Mouse (Mus musculus): ENCODE measurements around the gene Kndc1. TPM values are rescaled to one million over a fixed set of nuclear protein-coding genes. Genes with fewer than 3 reads are reported as not detected.

The Kndc1 gene
- total RNA-seq, 2 experiments from 2014 or later: not detected

DNA sequence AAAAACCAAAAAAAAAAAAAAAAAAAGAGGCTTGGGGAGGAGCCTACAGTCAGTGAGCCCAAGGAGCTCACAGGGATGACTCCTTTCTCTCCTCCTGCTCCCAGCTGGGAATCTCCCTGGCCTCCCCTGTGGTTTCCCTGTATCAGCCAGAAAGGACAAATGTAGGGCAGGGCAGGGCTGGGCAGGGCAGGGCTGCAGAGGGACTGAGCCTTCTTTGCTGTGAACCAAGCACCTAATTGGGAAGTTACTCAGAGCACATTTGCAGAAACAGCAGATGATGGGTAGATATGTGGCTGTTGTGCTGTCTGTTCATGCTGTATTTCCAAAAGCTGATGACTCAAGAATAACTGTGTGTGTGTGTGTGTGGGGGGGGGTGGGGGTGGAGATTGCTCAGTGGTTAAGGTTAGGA lies 78.4 kb downstream of the Kndc1 start:
- ATAC-seq (replicated peaks; ENCODE audit: low FRiP score, low TSS enrichment, poor library complexity, severe bottlenecking): no peak

- no peak for ATAC-seq (replicated peaks; ENCODE audit: low FRiP score, low TSS enrichment, poor library complexity, severe bottlenecking)
These were observed 79.8 kb downstream of the Kndc1 start for GRCm38 (mm10) chr7:139974307-139974706.

- ATAC-seq (replicated peaks; ENCODE audit: low FRiP score, low TSS enrichment, poor library complexity, severe bottlenecking): no peak
These were observed 81.0 kb downstream of the Kndc1 start for GRCm38 (mm10) chr7:139975471-139975870.

- ATAC-seq (replicated peaks; ENCODE audit: low FRiP score, low TSS enrichment, poor library complexity, severe bottlenecking): peak; percentile 91
These were observed 83.9 kb downstream of the Kndc1 start, which contains the start of gene 6430531B16Rik for GRCm38 (mm10) chr7:139978278-139978892. 6430531B16Rik (minus strand) TSS chr7:139978755.

DNA sequence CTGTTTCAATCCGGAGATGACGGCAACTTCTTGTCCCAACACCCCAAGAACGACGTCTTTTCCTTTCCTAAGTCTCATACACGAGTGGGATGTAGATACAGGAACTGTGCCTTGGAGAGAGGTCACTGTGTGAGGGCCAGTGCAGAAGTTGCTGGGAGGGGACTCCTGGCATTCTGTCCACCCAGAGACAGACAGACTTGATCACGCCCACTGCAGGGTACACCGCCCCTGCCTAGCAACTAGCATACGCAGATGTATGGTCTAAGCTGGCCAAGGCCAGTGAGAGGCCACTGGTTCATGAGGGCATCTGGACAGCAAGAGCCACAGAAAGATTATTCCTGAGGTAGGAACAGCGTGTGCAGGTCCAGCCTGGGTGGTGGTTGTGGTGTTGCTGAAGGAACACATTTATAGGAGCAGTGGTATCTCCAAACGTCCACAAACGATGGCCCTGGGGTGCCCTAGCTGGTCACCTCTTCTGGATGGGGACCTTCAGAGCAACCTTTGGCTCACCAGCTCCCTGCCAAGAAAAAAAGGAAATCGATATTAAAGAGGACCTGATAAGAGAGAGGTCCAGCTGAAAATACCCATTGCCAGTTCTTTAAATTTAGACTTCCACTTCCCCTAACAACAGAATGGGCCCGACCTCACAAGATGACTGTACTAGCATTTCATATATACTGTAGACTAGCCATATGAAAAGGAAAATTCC lies 84.7 kb downstream of the Kndc1 start:
- no peak for ATAC-seq (replicated peaks; ENCODE audit: low FRiP score, low TSS enrichment, poor library complexity, severe bottlenecking)

GRCm38 (mm10) chr7:139980778-139981177 lies 86.3 kb downstream of the Kndc1 start:
- no peak for ATAC-seq (replicated peaks; ENCODE audit: low FRiP score, low TSS enrichment, poor library complexity, severe bottlenecking)

DNA sequence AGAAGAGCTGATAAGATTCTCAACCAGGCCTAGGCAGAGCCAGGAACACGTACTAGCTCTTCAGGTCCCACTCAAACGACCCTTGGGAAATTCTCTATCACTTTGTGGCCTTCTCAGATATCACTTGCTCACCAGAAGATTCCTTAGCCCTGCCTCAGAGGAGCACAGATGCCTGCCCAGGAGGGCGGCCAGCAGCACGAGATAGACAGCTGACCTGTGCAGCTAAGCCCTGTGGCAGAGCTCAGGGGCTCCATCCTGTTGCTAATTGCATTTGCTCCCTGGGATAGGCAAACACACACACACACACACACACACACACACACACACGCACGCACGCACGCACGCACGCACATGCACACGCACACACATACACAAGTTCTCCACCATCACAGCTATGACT lies 87.6 kb downstream of the Kndc1 start:
- ATAC-seq (replicated peaks; ENCODE audit: low FRiP score, low TSS enrichment, poor library complexity, severe bottlenecking): no peak

DNA sequence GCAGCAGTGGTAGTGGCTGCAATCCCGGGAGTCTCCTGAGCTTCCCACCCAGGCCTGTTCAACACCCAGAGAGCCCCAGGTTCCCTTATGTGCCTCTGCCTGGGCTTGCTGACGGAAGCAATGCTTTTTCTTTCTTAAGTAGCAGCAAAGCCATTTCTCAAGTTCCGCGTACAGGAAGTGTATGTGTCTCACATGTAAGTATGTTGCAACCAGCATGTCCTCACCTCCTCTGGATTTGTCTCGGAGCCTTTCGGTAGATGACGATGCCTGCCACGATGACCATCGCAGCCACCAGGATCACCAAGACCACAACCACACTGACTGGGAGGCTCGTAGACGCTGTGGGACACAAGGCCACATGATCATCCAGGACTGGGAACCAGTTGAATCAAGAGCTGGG lies 90.0 kb downstream of the Kndc1 start:
- no peak for ATAC-seq (replicated peaks; ENCODE audit: low FRiP score, low TSS enrichment, poor library complexity, severe bottlenecking)

GRCm38 (mm10) chr7:139988272-139988671 lies 93.8 kb downstream of the Kndc1 start:
- no peak for ATAC-seq (replicated peaks; ENCODE audit: low FRiP score, low TSS enrichment, poor library complexity, severe bottlenecking)

- no peak for ATAC-seq (replicated peaks; ENCODE audit: low FRiP score, low TSS enrichment, poor library complexity, severe bottlenecking)
These were observed 96.4 kb downstream of the Kndc1 start for GRCm38 (mm10) chr7:139990864-139991394.

Other genes starting within 250 kb of the Kndc1 start
- not detected in 2 replicates for gene Cfap46, start 210.9 kb upstream of the Kndc1 start, total RNA-seq (2014; fragmentation: Nextera tagmentation)
- not detected in 2 replicates for gene Cfap46, start 210.9 kb upstream of the Kndc1 start, total RNA-seq (2017)
- gene Adgra1, start 60.5 kb upstream of the Kndc1 start, total RNA-seq (2014; fragmentation: Nextera tagmentation): not detected in 2 replicates
- gene Adgra1, start 60.5 kb upstream of the Kndc1 start, total RNA-seq (2017): not detected in 2 replicates
- not detected in 2 replicates for gene Utf1, start 49.1 kb downstream of the Kndc1 start, total RNA-seq (2014; fragmentation: Nextera tagmentation)
- gene Utf1, start 49.1 kb downstream of the Kndc1 start, total RNA-seq (2017): not detected in 2 replicates
- not detected in 2 replicates for gene 6430531B16Rik, start 84.1 kb downstream of the Kndc1 start, total RNA-seq (2014; fragmentation: Nextera tagmentation)
- 1.0 TPM in 1 of 2 replicates, not detected in the other for gene 6430531B16Rik, start 84.1 kb downstream of the Kndc1 start, total RNA-seq (2017)
- gene Adam8, start 97.9 kb downstream of the Kndc1 start, total RNA-seq (2014; fragmentation: Nextera tagmentation): 1.5 and 4.5 TPM in 2 replicates
- 0.34 and 2.6 TPM in 2 replicates for gene Adam8, start 97.9 kb downstream of the Kndc1 start, total RNA-seq (2017)
- gene Zfp511, start 141.7 kb downstream of the Kndc1 start, total RNA-seq (2014; fragmentation: Nextera tagmentation): 21.3 and 34.7 TPM in 2 replicates
- 22.0 and 26.9 TPM in 2 replicates for gene Zfp511, start 141.7 kb downstream of the Kndc1 start, total RNA-seq (2017)
- 29.3 and 37.6 TPM in 2 replicates for gene Tubgcp2, start 142.0 kb downstream of the Kndc1 start, total RNA-seq (2014; fragmentation: Nextera tagmentation)
- gene Tubgcp2, start 142.0 kb downstream of the Kndc1 start, total RNA-seq (2017): 38.2 and 41.2 TPM in 2 replicates
- not detected in 2 replicates for gene Msx3, start 154.4 kb downstream of the Kndc1 start, total RNA-seq (2014; fragmentation: Nextera tagmentation)
- not detected in 2 replicates for gene Msx3, start 154.4 kb downstream of the Kndc1 start, total RNA-seq (2017)
- not detected in 2 replicates for gene Caly, start 187.9 kb downstream of the Kndc1 start, total RNA-seq (2014; fragmentation: Nextera tagmentation)
- gene Caly, start 187.9 kb downstream of the Kndc1 start, total RNA-seq (2017): not detected in 2 replicates
- gene Prap1, start 198.7 kb downstream of the Kndc1 start, total RNA-seq (2014; fragmentation: Nextera tagmentation): not detected in 2 replicates
- gene Prap1, start 198.7 kb downstream of the Kndc1 start, total RNA-seq (2017): not detected in 2 replicates
- 4.1 and 17.9 TPM in 2 replicates for gene Fuom, start 207.7 kb downstream of the Kndc1 start, total RNA-seq (2014; fragmentation: Nextera tagmentation)
- gene Fuom, start 207.7 kb downstream of the Kndc1 start, total RNA-seq (2017): 12.0 TPM in 1 of 2 replicates, not detected in the other
- gene Paox, start 221.1 kb downstream of the Kndc1 start, total RNA-seq (2014; fragmentation: Nextera tagmentation): 15.1 and 22.1 TPM in 2 replicates
- 4.1 and 6.9 TPM in 2 replicates for gene Paox, start 221.1 kb downstream of the Kndc1 start, total RNA-seq (2017)
- 50.1 and 62.9 TPM in 2 replicates for gene Echs1, start 221.8 kb downstream of the Kndc1 start, total RNA-seq (2014; fragmentation: Nextera tagmentation)
- 52.5 and 85.0 TPM in 2 replicates for gene Echs1, start 221.8 kb downstream of the Kndc1 start, total RNA-seq (2017)
- 39.7 and 53.5 TPM in 2 replicates for gene Mtg1, start 242.9 kb downstream of the Kndc1 start, total RNA-seq (2014; fragmentation: Nextera tagmentation)
- 8.3 and 13.0 TPM in 2 replicates for gene Mtg1, start 242.9 kb downstream of the Kndc1 start, total RNA-seq (2017)

All from megakaryocyte-erythroid progenitor cell, adult 5-6 weeks (primary cell).